Mouse (Mus musculus) neural tube, embryonic 11.5 days (tissue): ENCODE results near the gene Inafm2. TPM values are rescaled to one million over a fixed set of nuclear protein-coding genes. Genes with fewer than 3 reads are reported as not detected.
A peak's percentile ranks its signal among the peaks of the same experiment; 100 is the strongest.

ENCODE experiments used
- ATAC-seq: fragments of 200-750 bp; cut with Nextera tagmentation; 2 replicates; pipeline ENCODE4 v1.8.0; 2017; ENCODE audit warnings: moderate number of reproducible peaks, mild to moderate bottlenecking, moderate TSS enrichment, moderate library complexity; ENCODE audit not compliant: insufficient read depth, low FRiP score, low TSS enrichment
- DNase-seq: peaks from one replicate; pipeline ENCODE4 v3.0.0-alpha.2; 2015; ENCODE audit warnings: low spot score
- H3K27ac ChIP-seq: fragments of 300-500 bp; sonication (generic); 2 replicates; pipeline ENCODE4 v1.5.1; 2014; ENCODE audit warnings: low read depth, mild to moderate bottlenecking, low read length
- H3K27me3 ChIP-seq: fragments of 300-500 bp; sonication (generic); 2 replicates; pipeline ENCODE4 v1.6.1; 2014; ENCODE audit warnings: mild to moderate bottlenecking, low read length, mixed read lengths; ENCODE audit not compliant: control insufficient read depth, insufficient read depth
- H3K36me3 ChIP-seq: fragments of 300-500 bp; sonication (generic); 2 replicates; pipeline ENCODE4 v1.6.1; 2014; ENCODE audit warnings: mild to moderate bottlenecking, low read length, moderate library complexity, mixed read lengths; ENCODE audit not compliant: control insufficient read depth, insufficient read depth
- H3K4me1 ChIP-seq: fragments of 300-500 bp; sonication (generic); 2 replicates; pipeline ENCODE4 v1.6.1; 2014; ENCODE audit warnings: low read length, mixed read lengths; ENCODE audit not compliant: control insufficient read depth, insufficient read depth
- H3K4me2 ChIP-seq: fragments of 300-500 bp; sonication (generic); 2 replicates; pipeline ENCODE4 v1.6.1; 2014; ENCODE audit warnings: low read depth, mild to moderate bottlenecking, moderate library complexity
- H3K4me3 ChIP-seq: fragments of 300-500 bp; sonication (generic); 2 replicates; pipeline ENCODE4 v1.5.1; 2014; ENCODE audit warnings: low read depth, low read length
- H3K9ac ChIP-seq: fragments of 300-500 bp; sonication (generic); 2 replicates; pipeline ENCODE4 v1.6.1; 2014; ENCODE audit warnings: mild to moderate bottlenecking, low read length
- H3K9me3 ChIP-seq: fragments of 300-500 bp; sonication (generic); 2 replicates; pipeline ENCODE4 v1.6.1; 2016; ENCODE audit warnings: low read length; ENCODE audit not compliant: control insufficient read depth
- WGBS: fragments of 180-500 bp; shearing (Covaris S2); extraction: QIAGEN DNeasy Blood & Tissue Kit; methylation state at CpG from one replicate; pipeline ENCODE4 v1.1.7; 2014; 5-methylcytosine and 5-hydroxymethylcytosine counted together
- polyA plus RNA-seq: library from polyadenylated mRNA; unstranded; fragments of >200 nt; fragmentation: Nextera tagmentation; extraction: Ambion mirVana; gene quantifications from 2 replicates; pipeline ENCODE4 v1.2.1, GENCODE M21; 2014

Inafm2 gene
- 28.5 and 29.2 TPM in 2 replicates for polyA plus RNA-seq

GRCm38 (mm10) chr2:118745232-118745884, at the start of gene Inafm2:
TSS of gene Inafm2 (plus strand) at chr2:118745758.
- WGBS, result under 1% methylated on average over 28 of the region's 57 CpGs
- peak within 1 kb of the TSS; percentile 49; the same call in 1 of the 2 replicates for H3K27ac ChIP-seq
- no peaks in the 10 kb centered on the region; the same call in 1 of the 2 replicates for H3K36me3 ChIP-seq

GRCm38 (mm10) chr2:118696451-118697308, 48.9 kb upstream of the Inafm2 start:
- no peak overlapping the region for H3K9ac ChIP-seq
- no peak for DNase-seq
- WGBS, result 46% methylated on average over 21 of the region's 21 CpGs
- no peak overlapping the region for H3K27ac ChIP-seq
- ATAC-seq, result no peak
- no peak overlapping the region for H3K4me3 ChIP-seq
- H3K9me3 ChIP-seq, result no peaks in the 10 kb centered on the region
- no peaks in the 10 kb centered on the region for H3K36me3 ChIP-seq
- peaks cover 11% of the 10 kb centered on the region for H3K4me1 ChIP-seq
- H3K4me2 ChIP-seq, result no peak overlapping the region
- H3K27me3 ChIP-seq, result peaks cover 47% of the 10 kb centered on the region

More at GRCm38 (mm10) chr2:118745232-118745884, at the start of gene Inafm2:
- Histone ChIP-seq H3K4me1 (peaks cover 24% of the 10 kb centered on the region), H3K4me2 (peak within 1 kb of the TSS; percentile 97), H3K9ac (peak within 1 kb of the TSS; percentile 90), H3K4me3 (peak within 1 kb of the TSS; percentile 92), H3K27me3 (peaks cover 8% of the 10 kb centered on the region), H3K9me3 (no peaks in the 10 kb centered on the region)
- DNase-seq, result peak; percentile 94
- peak; percentile 86 for ATAC-seq

- no peak for ATAC-seq
- peaks cover 54% of the 10 kb centered on the region for H3K27me3 ChIP-seq
- WGBS, result 34% methylated on average over 5 of the region's 5 CpGs
Measured at GRCm38 (mm10) chr2:118697311-118697877, 48.2 kb upstream of the Inafm2 start.

GRCm38 (mm10) chr2:118697955-118698354, 47.6 kb upstream of the Inafm2 start:
- ATAC-seq, result no peak

More at GRCm38 (mm10) chr2:118697311-118697877, 48.2 kb upstream of the Inafm2 start:
- H3K9ac ChIP-seq, result no peak overlapping the region
- no peaks in the 10 kb centered on the region for H3K9me3 ChIP-seq
- H3K36me3 ChIP-seq, result no peaks in the 10 kb centered on the region
- H3K4me3 ChIP-seq, result no peak overlapping the region
- no peak overlapping the region for H3K4me2 ChIP-seq
- H3K4me1 ChIP-seq, result peaks cover 11% of the 10 kb centered on the region
- no peak overlapping the region for H3K27ac ChIP-seq
- DNase-seq, result no peak

GRCm38 (mm10) chr2:118700179-118701062, 45.1 kb upstream of the Inafm2 start:
- no peak overlapping the region for H3K9ac ChIP-seq
- peak; percentile 44; the same call in 1 of the 2 replicates for ATAC-seq
- H3K4me1 ChIP-seq, result peaks cover 19% of the 10 kb centered on the region
- H3K4me3 ChIP-seq, result peak overlapping the region; percentile 13
- H3K27ac ChIP-seq, result no peak overlapping the region
- H3K36me3 ChIP-seq, result no peaks in the 10 kb centered on the region
- DNase-seq, result peak; percentile 83
- H3K4me2 ChIP-seq, result peak overlapping the region; percentile 42
- H3K9me3 ChIP-seq, result no peaks in the 10 kb centered on the region
- WGBS, result under 1% methylated on average over 32 of the region's 32 CpGs
- H3K27me3 ChIP-seq, result peaks cover 84% of the 10 kb centered on the region

More at GRCm38 (mm10) chr2:118697955-118698354, 47.6 kb upstream of the Inafm2 start:
- Histone ChIP-seq H3K4me1 (peaks cover 11% of the 10 kb centered on the region), H3K36me3 (no peaks in the 10 kb centered on the region), H3K4me2 (no peak overlapping the region), H3K27me3 (peaks cover 59% of the 10 kb centered on the region), H3K4me3 (no peak overlapping the region), H3K9ac (no peak overlapping the region), H3K9me3 (no peaks in the 10 kb centered on the region), H3K27ac (no peak overlapping the region)
- 43% methylated on average over 7 of the region's 7 CpGs for WGBS
- no peak for DNase-seq

- DNase-seq (no peak), ATAC-seq (no peak)
- Histone ChIP-seq H3K36me3 (no peaks in the 10 kb centered on the region), H3K9ac (no peak overlapping the region), H3K4me2 (no peak overlapping the region), H3K27me3 (peaks cover 87% of the 10 kb centered on the region), H3K4me1 (peaks cover 19% of the 10 kb centered on the region), H3K27ac (no peak overlapping the region), H3K4me3 (peak overlapping the region; percentile 10), H3K9me3 (no peaks in the 10 kb centered on the region)
- 1% methylated on average over 5 of the region's 5 CpGs for WGBS
Measured at GRCm38 (mm10) chr2:118701161-118701560, 44.4 kb upstream of the Inafm2 start.

GRCm38 (mm10) chr2:118701971-118702882, 43.3 kb upstream of the Inafm2 start:
- no peak for ATAC-seq
- Histone ChIP-seq H3K27me3 (peaks cover 87% of the 10 kb centered on the region), H3K9me3 (no peaks in the 10 kb centered on the region), H3K9ac (no peak overlapping the region), H3K4me3 (peak overlapping the region; percentile 38), H3K4me2 (peak overlapping the region; percentile 53), H3K27ac (no peak overlapping the region), H3K4me1 (peaks cover 19% of the 10 kb centered on the region), H3K36me3 (no peaks in the 10 kb centered on the region)
- DNase-seq, result no peak
- WGBS, result 2% methylated on average over 51 of the region's 51 CpGs
